Mouse (Mus musculus) stomach, postnatal 0 days (tissue): ENCODE measurements around the gene Ppp1r16b.

Source experiments
- CTCF ChIP-seq: IDR thresholded peaks from 2 replicates; pipeline ENCODE4 v1.5.1; 2016; ENCODE audit warnings: antibody characterized with exemption, low read depth, mild to moderate bottlenecking, moderate library complexity
- EP300 ChIP-seq: optimal IDR thresholded peaks from 2 replicates; pipeline ENCODE3; 2016; ENCODE audit warnings: antibody characterized with exemption

- no peak for TF ChIP-seq CTCF
- no peak for TF ChIP-seq EP300
Observed at GRCm38 (mm10) chr2:158692191-158692590, 27.0 kb downstream of the Ppp1r16b start.
